Mouse (Mus musculus) neutrophil, adult 5-6 weeks (primary cell): Measurements from ENCODE around the gene Mylk3. TPM values are rescaled to one million over a fixed set of nuclear protein-coding genes. Genes with fewer than 3 reads are reported as not detected.

Experiments
- ATAC-seq: fragments of 151-379, 151-347 bp; 2 replicates; pipeline ENCODE4 v1.8.0; 2017; ENCODE audit warnings: mild to moderate bottlenecking, moderate TSS enrichment; ENCODE audit not compliant: insufficient number of reproducible peaks, poor library complexity, low FRiP score, severe bottlenecking; ENCODE audit errors: extremely low read depth
- total RNA-seq: library from RNA; stranded (forward); fragments of 200-1000 nt; gene quantifications from 2 replicates; pipeline ENCODE4 v1.2.3, GENCODE M21; 2017

The Mylk3 gene
- total RNA-seq, 1 experiment from 2014 or later, result 0.47 TPM

DNA sequence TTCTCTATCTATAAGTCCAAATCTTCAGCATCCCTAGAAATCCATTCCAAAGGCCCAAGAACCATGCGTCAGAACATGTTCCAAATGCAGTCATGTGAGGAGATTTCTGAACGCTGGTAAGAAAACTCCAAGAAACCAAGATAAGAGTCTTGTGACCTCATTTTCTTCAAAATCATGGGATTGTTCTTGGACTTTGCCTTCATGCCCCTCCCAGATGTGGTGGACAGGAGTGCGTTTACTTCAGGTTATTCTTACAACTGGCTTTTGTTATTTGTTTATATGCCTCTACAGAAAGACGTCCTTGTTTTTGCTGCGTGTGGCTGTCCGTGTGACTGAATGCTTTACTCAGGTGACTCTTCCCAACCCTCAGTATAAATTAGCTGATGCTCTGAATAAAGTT, 7.1 kb upstream of the Mylk3 start:
- no peak for ATAC-seq

GRCm38 (mm10) chr8:85391438-85391837, 5.3 kb upstream of the Mylk3 start:
- ATAC-seq, result no peak

DNA sequence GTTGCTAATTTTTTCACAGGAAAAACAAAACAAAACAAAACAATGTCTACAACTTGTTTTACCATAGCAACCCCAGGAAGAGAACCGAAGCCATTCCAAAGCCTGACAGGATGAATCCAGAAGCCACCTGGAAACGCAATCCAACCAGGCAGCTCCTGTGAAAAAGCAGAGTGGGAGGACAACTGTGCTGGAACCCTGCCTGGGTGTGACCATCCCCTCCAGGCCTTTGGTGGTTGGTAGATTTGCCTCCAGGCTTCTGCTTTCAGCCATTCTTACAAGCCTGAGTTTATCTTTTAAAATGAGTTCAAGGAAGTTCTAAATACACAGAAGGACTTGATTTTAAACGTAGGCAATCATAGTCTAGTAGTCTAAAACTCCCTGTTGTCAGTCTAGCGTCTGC, 4.2 kb downstream of the Mylk3 start:
- no peak for ATAC-seq

GRCm38 (mm10) chr8:85380824-85381209, 5.3 kb downstream of the Mylk3 start:
- ATAC-seq, result no peak

GRCm38 (mm10) chr8:85380123-85380823, 5.9 kb downstream of the Mylk3 start:
- ATAC-seq, result no peak

- no peak for ATAC-seq
Measured at GRCm38 (mm10) chr8:85379142-85379781, 6.9 kb downstream of the Mylk3 start.

GRCm38 (mm10) chr8:85376516-85376915, 9.6 kb downstream of the Mylk3 start:
- no peak for ATAC-seq

DNA sequence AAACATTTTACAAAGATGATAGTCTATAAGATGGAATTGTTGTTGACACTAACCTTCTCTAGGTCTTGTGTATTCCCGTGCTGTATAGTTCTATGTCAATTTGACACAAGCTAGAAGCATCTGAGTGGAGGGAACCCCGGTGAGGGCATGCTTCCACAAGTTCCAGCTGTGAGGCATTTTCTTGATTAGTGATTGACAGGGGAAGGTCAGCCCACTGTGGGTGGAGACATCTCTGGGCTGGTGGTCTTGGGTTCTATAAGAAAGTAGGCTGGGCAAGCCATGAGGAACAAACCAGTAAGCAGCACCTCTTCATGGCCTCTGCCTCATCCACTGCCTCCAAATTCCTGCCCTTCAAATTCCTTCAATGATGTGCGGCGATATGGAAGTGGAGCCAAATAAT, 11.9 kb downstream of the Mylk3 start:
- no peak for ATAC-seq

GRCm38 (mm10) chr8:85373435-85374039, 12.6 kb downstream of the Mylk3 start:
- no peak for ATAC-seq

DNA sequence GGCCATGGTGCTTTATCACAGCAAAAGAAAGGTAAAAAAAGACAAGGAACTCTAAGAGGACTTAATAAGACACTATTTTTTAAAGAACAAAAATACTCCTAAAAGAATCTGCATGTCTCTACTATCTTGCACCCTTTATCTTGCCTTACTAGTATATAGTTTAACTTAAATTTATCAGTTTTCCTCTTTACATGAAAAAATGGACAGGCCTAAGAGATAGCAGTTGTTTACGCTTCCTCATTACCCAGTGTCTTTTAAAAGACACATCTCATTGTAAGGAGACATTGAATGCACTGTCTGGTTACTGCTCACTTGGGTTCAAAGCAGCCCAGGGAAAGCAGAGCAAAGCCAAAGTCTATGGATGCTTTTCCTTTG, 13.7 kb downstream of the Mylk3 start:
- no peak for ATAC-seq

- no peak for ATAC-seq
Measured at GRCm38 (mm10) chr8:85371736-85372464, 14.2 kb downstream of the Mylk3 start.

DNA sequence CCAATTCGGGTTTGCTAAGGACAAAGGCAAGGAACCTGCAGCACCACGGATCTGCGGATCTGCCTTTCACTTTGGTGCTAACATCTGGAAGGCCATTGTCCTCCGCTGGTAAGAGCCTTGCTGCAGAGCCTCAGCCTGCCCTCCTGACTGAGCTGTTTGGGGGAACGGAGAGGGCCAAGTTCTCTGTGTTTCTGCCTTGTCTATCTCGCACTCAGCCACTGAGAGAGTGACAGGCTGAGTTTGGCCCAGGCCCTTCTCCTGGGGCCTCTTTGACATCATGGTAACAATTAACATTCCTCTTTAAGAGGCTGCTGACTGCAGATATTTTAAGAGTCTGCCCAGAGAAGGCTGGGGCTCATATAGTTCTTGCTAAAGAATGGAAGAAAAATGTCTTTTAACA, 21.0 kb downstream of the Mylk3 start:
- no peak for ATAC-seq

GRCm38 (mm10) chr8:85364628-85365027, 21.5 kb downstream of the Mylk3 start:
- no peak for ATAC-seq

GRCm38 (mm10) chr8:85363406-85363805, 22.7 kb downstream of the Mylk3 start:
- no peak for ATAC-seq

GRCm38 (mm10) chr8:85362211-85362610, 23.9 kb downstream of the Mylk3 start:
- ATAC-seq, result no peak

DNA sequence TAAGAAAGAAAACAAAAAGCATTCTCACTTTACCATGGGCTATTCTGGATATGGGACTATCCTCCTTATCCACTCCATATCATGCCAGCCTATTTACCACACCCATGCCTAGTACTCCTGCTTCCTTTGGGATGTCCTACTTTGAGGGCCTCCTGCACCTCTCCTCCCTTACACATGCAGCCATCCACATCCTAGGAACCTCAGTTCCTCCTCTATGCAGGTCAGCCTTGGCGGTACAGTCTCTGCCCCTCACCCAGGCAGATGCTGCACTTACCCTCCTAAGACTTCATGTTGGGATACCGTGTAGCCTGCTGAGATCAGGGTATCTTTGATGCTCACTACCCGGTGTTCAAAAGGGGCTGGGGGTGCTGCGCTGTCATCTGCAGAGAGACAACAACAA, 32.9 kb downstream of the Mylk3 start:
- ATAC-seq, result no peak

DNA sequence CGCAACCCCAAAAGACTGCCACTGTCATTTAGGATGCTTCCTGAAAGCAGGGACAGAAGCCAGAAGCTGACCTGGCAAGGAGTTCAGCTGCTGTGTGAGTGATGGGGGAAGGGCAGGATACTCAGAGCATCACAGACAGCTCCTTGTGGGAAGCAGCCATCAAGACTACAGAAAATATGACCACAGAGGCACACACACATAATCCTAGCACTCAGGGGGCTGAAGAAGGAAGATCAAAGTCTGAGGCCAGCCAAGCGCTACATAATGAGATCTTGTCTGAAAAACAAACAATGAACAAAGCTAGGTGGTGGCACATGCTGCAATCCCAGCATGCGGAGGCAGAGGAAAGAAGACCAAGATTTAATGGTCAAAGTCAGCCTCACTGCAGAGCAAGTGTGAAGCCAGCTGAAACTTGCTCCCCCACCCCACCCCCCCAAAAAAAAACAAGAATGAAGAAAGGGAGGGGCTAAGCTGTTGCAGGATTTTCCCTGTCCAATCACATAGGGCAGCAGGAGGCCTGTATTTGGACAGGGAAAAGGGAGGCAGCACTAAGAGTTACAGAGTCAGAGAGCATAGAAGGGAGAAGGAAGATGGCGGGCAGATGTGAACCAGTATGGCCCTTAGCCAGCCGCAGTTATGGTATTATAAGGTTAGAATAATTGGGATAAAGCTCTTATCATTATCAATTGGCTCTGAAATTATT, 46.1 kb downstream of the Mylk3 start:
- ATAC-seq, result no peak

DNA sequence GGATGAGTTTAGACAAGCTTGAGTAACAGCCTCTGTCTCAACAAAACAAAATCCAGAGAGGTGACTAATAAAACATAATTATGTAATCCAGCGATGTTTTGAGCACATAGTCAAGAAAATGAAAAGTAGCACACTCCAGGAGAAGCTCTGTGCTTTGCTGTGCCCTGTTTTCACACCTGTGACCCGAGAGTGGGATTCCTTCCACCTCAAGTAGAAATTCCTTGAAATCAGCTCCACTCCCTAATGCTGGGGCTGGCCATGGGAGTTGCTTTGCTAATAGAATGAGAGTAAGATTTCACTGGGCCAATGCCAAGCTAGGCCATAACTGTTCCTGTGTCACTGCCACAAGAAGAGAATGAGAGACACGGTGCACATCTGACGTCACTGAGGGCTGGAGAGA, 48.5 kb downstream of the Mylk3 start:
- no peak for ATAC-seq

DNA sequence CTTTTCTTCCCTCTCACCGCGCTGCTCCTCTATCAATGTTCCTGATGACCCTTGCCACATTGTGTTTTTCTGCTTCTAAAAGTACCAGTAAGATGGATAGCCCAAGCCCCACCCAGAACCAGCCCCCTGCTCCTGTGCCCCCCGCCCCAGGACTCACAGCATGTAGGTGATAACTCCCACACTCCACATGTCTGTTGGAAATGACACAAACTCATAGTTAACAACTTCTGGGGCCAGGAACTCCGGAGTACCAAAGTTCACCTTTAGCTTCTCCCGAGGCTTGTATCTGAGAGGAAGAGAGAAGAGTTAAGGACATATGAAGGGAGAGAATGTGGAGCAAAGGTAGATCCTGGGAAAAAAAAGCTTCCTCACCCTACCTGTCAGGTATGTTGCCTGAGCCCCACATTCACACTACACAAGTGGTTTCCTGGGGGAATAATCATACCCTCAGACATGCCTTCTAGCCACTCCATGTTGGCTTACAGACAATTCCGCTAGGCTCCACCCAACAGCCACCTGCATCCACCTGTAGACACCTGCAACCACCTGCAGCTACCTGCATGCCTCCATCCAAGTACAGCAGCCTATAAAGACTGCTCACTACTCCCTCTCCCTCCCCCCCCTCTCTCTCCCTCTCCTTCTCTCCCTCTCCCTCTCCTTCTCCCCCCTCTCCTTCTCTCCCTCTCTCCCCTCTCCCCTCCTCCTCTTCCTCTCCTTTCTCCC, 49.8 kb downstream of the Mylk3 start:
- no peak for ATAC-seq
